Mouse (Mus musculus): ENCODE data around the gene Rabl6. TPM values are rescaled to one million over a fixed set of nuclear protein-coding genes. Genes with fewer than 3 reads are reported as not detected.
"Not testable (repeated sequence)": the region's sequence is repeated elsewhere in the genome, so short reads cannot be mapped to it uniquely, and the experiment has no call there.

The Rabl6 gene
- polyA plus RNA-seq, 1 experiment from 2014 or later: 78.3 TPM

DNA sequence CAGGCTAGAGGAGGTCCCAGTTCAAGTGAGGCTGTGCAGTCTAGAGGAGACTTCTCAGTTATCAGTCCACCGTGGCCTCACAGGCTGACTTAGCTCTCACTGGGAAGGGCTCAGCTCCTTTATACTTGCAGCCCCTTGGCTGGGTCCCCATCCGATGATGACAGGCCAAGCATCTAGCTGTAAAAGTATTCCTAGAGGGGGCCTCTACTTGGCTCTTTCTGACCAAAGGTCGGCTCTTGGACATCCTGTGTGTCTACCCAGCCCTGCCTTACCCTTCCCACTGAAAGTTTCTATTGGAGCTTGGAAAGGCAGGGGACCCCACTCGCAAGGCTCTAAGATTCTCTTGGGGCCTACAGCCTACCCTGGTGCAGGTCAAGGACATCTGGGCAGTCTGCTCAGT lies 37.1 kb downstream of the Rabl6 start:
- no peak for ATAC-seq (ENCODE audit: low FRiP score, low read depth)
- H3K27me3 ChIP-seq (replicated peaks): peaks cover 9% of the 10 kb centered on the region
- no peaks in the 10 kb centered on the region for H3K9me3 ChIP-seq
- no peak overlapping the region for H3K4me2 ChIP-seq (replicated peaks)
- H3K4me1 ChIP-seq: peaks cover 21% of the 10 kb centered on the region
- H3K27ac ChIP-seq: no peak overlapping the region
- WGBS: 91% methylated on average over 4 of the region's 4 CpGs
- no peak overlapping the region for H3K4me3 ChIP-seq
- H3K9ac ChIP-seq: no peak overlapping the region
- H3K36me3 ChIP-seq: peaks cover 56% of the 10 kb centered on the region

DNA sequence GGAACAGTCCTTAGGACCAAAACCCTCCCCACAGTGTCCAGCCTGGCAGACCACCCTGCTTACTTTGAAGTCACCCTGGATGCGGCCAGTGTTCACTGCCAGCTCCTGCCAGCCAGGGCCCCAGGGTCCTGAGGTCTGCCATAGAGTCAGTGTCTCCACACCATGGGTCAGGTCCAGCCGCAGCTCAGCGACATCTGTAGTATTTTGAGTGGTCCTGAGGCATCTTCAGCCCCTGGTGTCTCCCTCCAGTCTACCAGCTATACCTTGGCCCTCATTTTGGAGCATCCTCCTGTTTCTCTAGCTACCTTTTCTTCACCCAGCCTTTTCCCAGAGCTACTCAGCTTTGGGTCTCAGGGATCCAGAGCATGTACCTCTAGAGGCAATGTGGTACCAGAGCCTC lies 39.0 kb downstream of the Rabl6 start:
- WGBS: 96% methylated on average over 3 of the region's 3 CpGs
- ATAC-seq (ENCODE audit: low FRiP score, low read depth): no peak
- peaks cover 75% of the 10 kb centered on the region for H3K36me3 ChIP-seq

DNA sequence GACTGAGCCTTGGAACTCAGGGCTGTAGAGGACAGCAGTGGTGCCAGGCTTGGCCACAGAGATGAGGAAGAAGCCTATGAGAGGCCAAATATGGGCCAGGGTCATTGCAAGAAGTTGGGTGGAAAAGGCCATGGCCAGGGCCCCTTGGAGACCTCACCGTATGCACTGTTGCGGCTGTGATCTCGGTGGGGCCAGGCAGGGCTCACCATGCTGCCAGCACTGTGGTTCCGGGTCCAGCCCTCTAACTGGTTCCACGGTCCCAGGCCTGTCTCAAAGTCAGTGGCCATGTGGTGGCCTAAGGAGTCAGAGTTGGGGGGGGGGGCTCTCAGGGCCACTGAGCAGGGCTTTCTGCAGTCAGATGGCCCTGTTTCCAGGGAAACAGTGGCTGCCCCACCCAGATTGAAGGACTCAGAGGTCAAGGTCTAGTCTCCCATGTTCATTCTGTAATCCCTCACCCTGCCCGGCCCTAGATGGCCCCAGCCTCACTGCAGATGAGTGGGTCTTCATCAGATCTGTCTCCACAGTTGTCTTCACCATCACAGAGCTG lies 39.8 kb downstream of the Rabl6 start:
- H3K27ac ChIP-seq: no peak overlapping the region
- H3K9me3 ChIP-seq: no peaks in the 10 kb centered on the region
- H3K27me3 ChIP-seq (replicated peaks): no peaks in the 10 kb centered on the region
- ATAC-seq (ENCODE audit: low FRiP score, low read depth): no peak
- no peak overlapping the region for H3K4me2 ChIP-seq (replicated peaks)
- H3K4me1 ChIP-seq: peaks cover 7% of the 10 kb centered on the region
- no peak overlapping the region for H3K4me3 ChIP-seq
- H3K36me3 ChIP-seq: peaks cover 83% of the 10 kb centered on the region
- WGBS: 92% methylated on average over 6 of the region's 6 CpGs
- no peak overlapping the region for H3K9ac ChIP-seq

More for the DNA sequence above, 39.0 kb downstream of the Rabl6 start:
- Histone ChIP-seq H3K4me3 (no peak overlapping the region), H3K4me1 (peaks cover 14% of the 10 kb centered on the region), H3K9me3 (no peaks in the 10 kb centered on the region), H3K9ac (no peak overlapping the region), H3K27me3 (replicated peaks) (no peaks in the 10 kb centered on the region), H3K4me2 (replicated peaks) (no peak overlapping the region), H3K27ac (no peak overlapping the region)

DNA sequence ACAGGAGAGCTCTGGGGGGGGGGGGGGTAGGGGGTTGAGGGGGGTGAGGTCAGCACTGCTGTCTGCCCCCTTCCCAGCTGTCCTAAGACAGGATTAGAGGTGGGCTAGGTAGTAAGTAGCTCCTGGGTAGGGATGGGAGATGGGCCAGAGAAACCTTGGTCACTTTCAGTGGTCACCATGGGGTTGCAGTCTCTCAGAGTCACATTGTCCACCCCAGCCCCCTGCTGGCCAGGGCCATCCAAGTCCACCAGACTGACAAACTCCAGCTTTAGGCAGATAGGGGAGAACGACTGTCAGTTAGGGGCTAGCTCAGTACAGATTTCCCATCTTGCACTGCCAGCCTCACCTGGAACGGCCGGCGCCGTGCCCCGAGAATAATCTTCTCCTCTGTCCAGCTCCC lies 41.8 kb downstream of the Rabl6 start:
- no peak overlapping the region for H3K4me2 ChIP-seq (replicated peaks)
- no peak for ATAC-seq (ENCODE audit: low FRiP score, low read depth)
- no peak overlapping the region for H3K27ac ChIP-seq
- 91% methylated on average over 6 of the region's 6 CpGs for WGBS
- H3K9me3 ChIP-seq: no peaks in the 10 kb centered on the region
- H3K4me3 ChIP-seq: no peak overlapping the region
- H3K9ac ChIP-seq: no peak overlapping the region
- no peaks in the 10 kb centered on the region for H3K4me1 ChIP-seq
- H3K27me3 ChIP-seq (replicated peaks): no peaks in the 10 kb centered on the region
- H3K36me3 ChIP-seq: peaks cover 92% of the 10 kb centered on the region

DNA sequence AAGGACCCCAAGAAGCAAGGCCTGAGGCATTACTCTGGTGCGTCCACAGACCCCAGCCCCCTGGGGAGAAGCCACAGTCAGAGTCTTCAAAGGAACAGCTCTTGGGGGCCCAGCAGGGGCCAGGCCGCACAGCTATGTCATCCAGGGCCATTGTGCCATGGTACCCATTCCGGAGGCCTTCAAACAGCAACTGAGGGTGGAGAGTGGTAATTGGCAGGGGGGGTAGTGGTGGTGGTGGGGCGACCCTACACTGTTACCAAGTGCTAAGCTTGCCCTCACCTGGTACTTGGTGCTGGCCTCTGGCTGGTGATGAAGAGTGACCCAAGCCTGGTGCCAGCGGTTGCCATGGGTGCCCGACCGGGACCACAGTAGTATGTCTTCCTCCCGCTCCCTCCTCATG lies 42.6 kb downstream of the Rabl6 start:
- Histone ChIP-seq H3K27ac (no peak overlapping the region), H3K9ac (no peak overlapping the region)

DNA sequence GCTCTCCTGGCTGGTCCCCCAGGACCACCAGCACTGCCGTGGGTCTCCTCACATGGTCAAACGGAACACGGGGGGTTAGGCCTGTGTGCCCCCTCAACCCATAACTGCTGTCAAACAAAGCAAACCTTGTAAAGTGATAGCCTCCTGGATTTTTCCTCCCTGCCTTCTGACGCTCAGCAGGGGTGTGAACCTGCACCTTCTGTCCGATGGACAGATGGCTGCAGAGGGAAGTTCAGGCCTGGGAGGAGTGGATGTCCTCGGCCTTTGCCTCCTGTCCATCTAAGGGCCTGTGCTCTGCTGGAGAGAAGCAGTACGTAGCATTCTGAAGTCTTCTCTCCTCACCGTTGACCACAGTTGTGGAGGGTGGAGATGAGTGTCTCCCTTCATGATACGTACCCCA lies 46.4 kb downstream of the Rabl6 start:
- 82% methylated on average over 9 of the region's 9 CpGs for WGBS
- ATAC-seq (ENCODE audit: low FRiP score, low read depth): no peak
- peaks cover 72% of the 10 kb centered on the region for H3K36me3 ChIP-seq

More for the DNA sequence above, 42.6 kb downstream of the Rabl6 start:
- no peak overlapping the region for H3K4me2 ChIP-seq (replicated peaks)
- no peaks in the 10 kb centered on the region for H3K27me3 ChIP-seq (replicated peaks)
- no peak overlapping the region for H3K4me3 ChIP-seq
- peaks cover 95% of the 10 kb centered on the region for H3K36me3 ChIP-seq
- 89% methylated on average over 8 of the region's 8 CpGs for WGBS
- ATAC-seq (ENCODE audit: low FRiP score, low read depth): no peak
- H3K4me1 ChIP-seq: no peaks in the 10 kb centered on the region
- no peaks in the 10 kb centered on the region for H3K9me3 ChIP-seq

DNA sequence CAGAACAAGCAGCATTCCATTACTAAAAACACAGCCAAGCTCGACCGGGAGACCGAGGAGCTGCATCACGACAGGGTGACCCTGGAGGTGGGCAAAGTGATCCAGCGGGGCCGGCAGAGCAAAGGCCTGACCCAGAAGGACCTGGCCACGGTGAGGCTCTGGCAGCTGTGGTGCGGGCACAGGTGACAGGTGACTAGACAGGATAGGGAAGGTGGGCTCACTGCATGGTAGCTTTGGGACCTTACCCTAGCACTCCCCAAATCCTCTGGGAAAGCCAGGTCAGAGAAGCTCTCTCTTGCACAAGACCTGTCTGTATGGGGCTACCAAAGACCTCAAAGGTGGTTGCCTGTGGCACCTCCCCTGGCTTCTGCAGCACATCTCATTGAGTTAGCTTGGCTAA lies 47.8 kb downstream of the Rabl6 start:
- no peaks in the 10 kb centered on the region for H3K27me3 ChIP-seq (replicated peaks)
- H3K4me2 ChIP-seq (replicated peaks): no peak overlapping the region
- WGBS: 93% methylated on average over 8 of the region's 8 CpGs
- no peak overlapping the region for H3K9ac ChIP-seq
- no peak overlapping the region for H3K27ac ChIP-seq
- no peak for ATAC-seq (ENCODE audit: low FRiP score, low read depth)
- peaks cover 58% of the 10 kb centered on the region for H3K36me3 ChIP-seq
- peaks cover 17% of the 10 kb centered on the region for H3K4me1 ChIP-seq
- H3K9me3 ChIP-seq: no peaks in the 10 kb centered on the region
- no peak overlapping the region for H3K4me3 ChIP-seq

More for the DNA sequence above, 46.4 kb downstream of the Rabl6 start:
- H3K4me3 ChIP-seq: no peak overlapping the region
- H3K4me2 ChIP-seq (replicated peaks): no peak overlapping the region
- H3K9me3 ChIP-seq: no peaks in the 10 kb centered on the region
- no peak overlapping the region for H3K27ac ChIP-seq
- no peaks in the 10 kb centered on the region for H3K27me3 ChIP-seq (replicated peaks)
- H3K4me1 ChIP-seq: peaks cover 15% of the 10 kb centered on the region
- H3K9ac ChIP-seq: no peak overlapping the region

DNA sequence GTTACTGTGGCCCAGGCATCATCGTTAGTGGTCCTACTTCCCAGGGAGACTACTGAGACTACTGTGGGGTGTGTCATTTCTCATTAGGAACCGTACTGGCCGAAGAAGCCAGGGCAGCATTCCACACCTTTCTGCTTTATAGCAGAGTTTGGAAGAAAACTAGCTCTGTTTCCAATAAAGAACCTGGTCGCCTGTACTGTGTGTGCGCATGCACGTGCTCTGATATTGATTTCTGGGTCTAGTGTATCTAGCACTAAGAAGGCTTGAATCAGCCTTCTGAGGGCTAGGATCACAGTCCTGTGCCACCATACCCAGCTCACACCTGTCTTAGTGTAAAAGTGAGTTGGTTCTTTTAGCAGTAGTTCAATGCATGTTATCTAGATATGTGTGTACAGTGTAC lies 49.5 kb downstream of the Rabl6 start:
- Histone ChIP-seq H3K36me3 (peaks cover 40% of the 10 kb centered on the region), H3K27me3 (replicated peaks) (no peaks in the 10 kb centered on the region), H3K27ac (no peak overlapping the region), H3K9ac (0 out of 2 replicates have a peak overlapping the region, but pooled peaks have one; percentile 95), H3K4me3 (peak overlapping the region; percentile 81), H3K4me1 (peaks cover 17% of the 10 kb centered on the region), H3K4me2 (replicated peaks) (peak overlapping the region; percentile 95), H3K9me3 (no peaks in the 10 kb centered on the region)
- 81% methylated on average over 6 of the region's 6 CpGs for WGBS
- no peak for ATAC-seq (ENCODE audit: low FRiP score, low read depth)

DNA sequence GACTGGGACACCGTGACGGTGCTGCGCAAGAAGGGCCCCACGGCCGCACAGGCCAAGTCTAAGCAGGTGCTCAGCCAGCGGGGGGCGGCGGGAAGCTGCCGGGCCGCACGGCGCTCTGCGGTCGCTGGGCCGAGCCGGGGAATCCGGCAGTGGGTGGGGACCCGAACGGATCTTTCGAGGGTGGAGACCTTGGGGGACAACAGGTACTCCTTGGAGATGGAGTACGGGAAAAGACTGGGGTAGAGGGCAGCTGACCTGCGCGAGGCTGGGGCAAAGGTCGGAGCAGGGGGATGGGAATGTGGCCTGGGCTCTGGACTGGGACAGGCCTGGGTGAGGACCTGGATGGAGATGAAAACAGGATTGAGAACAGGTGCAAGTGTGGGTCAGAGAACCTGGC lies 50.4 kb downstream of the Rabl6 start:
- under 1% methylated on average over 24 of the region's 24 CpGs for WGBS
- Histone ChIP-seq H3K4me1 (peaks cover 17% of the 10 kb centered on the region), H3K27ac (peak overlapping the region; percentile 53; the same call in 1 of the 2 replicates), H3K4me3 (peak overlapping the region; percentile 81), H3K9ac (peak overlapping the region; percentile 95), H3K36me3 (peaks cover 32% of the 10 kb centered on the region), H3K9me3 (no peaks in the 10 kb centered on the region), H3K27me3 (replicated peaks) (no peaks in the 10 kb centered on the region), H3K4me2 (replicated peaks) (peak overlapping the region; percentile 95)
- ATAC-seq (ENCODE audit: low FRiP score, low read depth): peak; percentile 52

DNA sequence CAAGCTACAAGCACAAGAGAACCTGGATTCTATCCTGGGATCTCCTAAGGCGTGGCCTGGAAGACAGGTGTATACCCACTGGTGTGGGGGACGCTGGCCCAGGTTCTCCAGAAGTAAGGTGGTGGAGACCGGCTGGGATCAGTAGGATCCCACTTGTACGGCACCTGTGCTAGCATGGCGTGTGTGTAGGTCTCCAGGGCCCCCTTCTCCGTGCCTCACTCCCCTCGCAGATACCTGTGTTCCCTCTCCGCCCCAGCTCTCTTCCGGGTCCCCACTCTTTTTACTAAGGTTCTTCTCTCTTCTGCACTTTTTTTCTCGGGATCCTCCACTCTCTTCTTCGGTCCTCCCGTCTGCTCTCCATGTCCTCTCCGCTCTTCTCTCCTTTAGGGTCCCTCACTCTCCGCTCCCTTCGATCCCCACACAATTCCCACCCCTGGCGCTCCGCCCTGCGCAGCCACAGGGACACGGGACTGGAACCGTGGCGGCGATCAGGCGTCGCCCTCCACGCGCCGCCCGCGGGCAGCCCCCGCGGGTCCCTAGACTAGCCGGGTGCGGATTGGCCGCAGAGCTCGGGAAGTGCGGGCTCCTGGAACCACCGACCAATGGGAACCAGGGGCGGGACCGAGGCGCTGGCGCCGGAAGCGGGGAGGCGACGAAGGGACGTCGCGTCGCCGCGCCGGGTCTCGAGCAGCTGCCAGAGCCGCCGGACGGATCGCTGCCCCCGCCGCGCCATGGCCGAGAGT lies 50.9 kb downstream of the Rabl6 start, which contains the start of gene Edf1:
Gene Edf1, plus strand, starts transcription at position 627 of the 743 bp plus-strand sequence.
- Histone ChIP-seq H3K27me3 (replicated peaks) (no peaks in the 10 kb centered on the region), H3K4me3 (peak within 1 kb of the TSS; percentile 81), H3K36me3 (peaks cover 26% of the 10 kb centered on the region), H3K4me1 (peaks cover 17% of the 10 kb centered on the region), H3K27ac (peak within 1 kb of the TSS; percentile 53; the same call in 1 of the 2 replicates), H3K9me3 (no peaks in the 10 kb centered on the region), H3K9ac (peak within 1 kb of the TSS; percentile 95), H3K4me2 (replicated peaks) (peak within 1 kb of the TSS; percentile 95)
- WGBS: under 1% methylated on average over 61 of the region's 61 CpGs
- ATAC-seq (ENCODE audit: low FRiP score, low read depth): peak; percentile 98

DNA sequence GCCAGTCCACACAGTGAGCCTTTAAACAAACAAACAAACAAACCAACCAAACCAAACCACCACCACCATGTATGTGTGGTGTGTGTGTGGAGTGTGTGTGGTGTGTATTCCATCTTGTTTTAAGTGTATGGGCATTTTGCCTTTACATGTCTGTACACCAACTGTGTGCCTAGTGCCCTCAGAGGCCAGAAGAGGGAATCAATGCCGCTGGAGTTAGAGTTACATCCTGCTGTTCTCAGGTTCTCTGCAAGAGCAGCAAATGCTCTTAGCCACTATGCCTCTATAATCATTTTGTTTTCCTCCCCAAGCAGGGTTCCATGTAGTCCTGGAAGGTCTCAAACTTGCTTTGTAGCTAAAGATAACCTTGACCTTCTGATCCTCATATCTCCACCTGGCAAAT lies 52.0 kb downstream of the Rabl6 start:
- Histone ChIP-seq H3K9me3 (no peaks in the 10 kb centered on the region), H3K4me3 (no peak overlapping the region), H3K4me2 (replicated peaks) (no peak overlapping the region), H3K27me3 (replicated peaks) (no peaks in the 10 kb centered on the region), H3K9ac (no peak overlapping the region), H3K27ac (no peak overlapping the region), H3K4me1 (peaks cover 17% of the 10 kb centered on the region), H3K36me3 (peaks cover 15% of the 10 kb centered on the region)
- 55% methylated on average over 1 of the region's 1 CpGs for WGBS
- no peak for ATAC-seq (ENCODE audit: low FRiP score, low read depth)

DNA sequence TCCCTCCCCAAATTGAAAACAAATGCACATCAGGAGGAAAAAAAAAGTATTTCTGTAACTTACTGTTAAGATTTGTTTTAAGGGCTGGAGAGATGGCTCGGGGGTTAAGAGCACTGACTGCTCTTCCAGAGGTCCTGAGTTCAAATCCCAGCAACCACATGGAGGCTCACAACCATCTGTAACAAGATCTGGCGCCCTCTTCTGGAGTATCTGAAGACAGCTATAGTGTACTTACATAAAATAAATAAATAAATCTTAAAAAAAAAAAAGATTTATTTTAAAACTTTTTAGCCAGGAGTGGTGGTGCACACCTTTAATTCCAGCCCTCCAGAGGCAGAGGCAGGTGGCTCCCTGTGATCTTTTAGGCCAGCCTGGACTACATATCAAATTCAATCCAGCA lies 52.8 kb downstream of the Rabl6 start:
- not testable (repeated sequence) for H3K9ac ChIP-seq; H3K4me2 ChIP-seq (replicated peaks); ATAC-seq (ENCODE audit: low FRiP score, low read depth); H3K27ac ChIP-seq; H3K27me3 ChIP-seq (replicated peaks); H3K9me3 ChIP-seq; H3K4me3 ChIP-seq; H3K36me3 ChIP-seq
- 44% methylated on average over 2 of the region's 2 CpGs for WGBS
- peaks cover 17% of the 10 kb centered on the region for H3K4me1 ChIP-seq
